Mouse (Mus musculus): Measurements from ENCODE around the gene Kcnj11. TPM values are rescaled to one million over a fixed set of nuclear protein-coding genes. Genes with fewer than 3 reads are reported as not detected.
A peak's percentile ranks its signal among the peaks of the same experiment; 100 is the strongest.

The Kcnj11 gene
- 10 to 100 TPM; 31.8 to 31.9 TPM for total RNA-seq (2021)

GRCm38 (mm10) chr7:46100563-46100962 is at the start of gene Kcnj11:
Gene Kcnj11, minus strand, starts transcription at chr7:46100764.
- peak; percentile 73 to 89 for DNase-seq (ENCODE audit: extremely low spot score in 1 of 2, low spot score in 1 of 2)

- no peak for DNase-seq (ENCODE audit: extremely low spot score in 1 of 2, low spot score in 1 of 2)
Measured at GRCm38 (mm10) chr7:46147417-46147816, 46.9 kb upstream of the Kcnj11 start.

- no peak for DNase-seq (ENCODE audit: extremely low spot score in 1 of 2, low spot score in 1 of 2)
Measured at GRCm38 (mm10) chr7:46146675-46147308, 46.2 kb upstream of the Kcnj11 start.

- no peak for DNase-seq (ENCODE audit: extremely low spot score in 1 of 2, low spot score in 1 of 2)
Measured at GRCm38 (mm10) chr7:46144061-46144460, 43.5 kb upstream of the Kcnj11 start.

GRCm38 (mm10) chr7:46138329-46138930 is 37.9 kb upstream of the Kcnj11 start:
- no peak for DNase-seq (ENCODE audit: extremely low spot score in 1 of 2, low spot score in 1 of 2)

GRCm38 (mm10) chr7:46133858-46134257 is 33.3 kb upstream of the Kcnj11 start:
- DNase-seq (ENCODE audit: extremely low spot score in 1 of 2, low spot score in 1 of 2) = no peak

- DNase-seq (ENCODE audit: extremely low spot score in 1 of 2, low spot score in 1 of 2) = no peak
Measured at GRCm38 (mm10) chr7:46132229-46132628, 31.7 kb upstream of the Kcnj11 start.

GRCm38 (mm10) chr7:46131806-46132205 is 31.2 kb upstream of the Kcnj11 start:
- DNase-seq (ENCODE audit: extremely low spot score in 1 of 2, low spot score in 1 of 2) = peak in 1 of 2 experiments; percentile 32

- DNase-seq (ENCODE audit: extremely low spot score in 1 of 2, low spot score in 1 of 2) = peak in 1 of 2 experiments; percentile 21
Measured at GRCm38 (mm10) chr7:46131266-46131665, 30.7 kb upstream of the Kcnj11 start.

GRCm38 (mm10) chr7:46130723-46131122 is 30.2 kb upstream of the Kcnj11 start:
- DNase-seq (ENCODE audit: extremely low spot score in 1 of 2, low spot score in 1 of 2) = no peak

GRCm38 (mm10) chr7:46129463-46130179 is 29.1 kb upstream of the Kcnj11 start:
- DNase-seq (ENCODE audit: extremely low spot score in 1 of 2, low spot score in 1 of 2) = no peak

- no peak for DNase-seq (ENCODE audit: extremely low spot score in 1 of 2, low spot score in 1 of 2)
Measured at GRCm38 (mm10) chr7:46128196-46128595, 27.6 kb upstream of the Kcnj11 start.

GRCm38 (mm10) chr7:46125340-46125739 is 24.8 kb upstream of the Kcnj11 start:
- DNase-seq (ENCODE audit: extremely low spot score in 1 of 2, low spot score in 1 of 2) = no peak

- DNase-seq (ENCODE audit: extremely low spot score in 1 of 2, low spot score in 1 of 2) = no peak
Measured at GRCm38 (mm10) chr7:46124460-46124859, 23.9 kb upstream of the Kcnj11 start.

- no peak for DNase-seq (ENCODE audit: extremely low spot score in 1 of 2, low spot score in 1 of 2)
Measured at GRCm38 (mm10) chr7:46122964-46123363, 22.4 kb upstream of the Kcnj11 start.

GRCm38 (mm10) chr7:46117035-46117434 is 16.5 kb upstream of the Kcnj11 start:
- DNase-seq (ENCODE audit: extremely low spot score in 1 of 2, low spot score in 1 of 2) = no peak

- no peak for DNase-seq (ENCODE audit: extremely low spot score in 1 of 2, low spot score in 1 of 2)
Measured at GRCm38 (mm10) chr7:46116118-46116581, 15.6 kb upstream of the Kcnj11 start.

GRCm38 (mm10) chr7:46113435-46113834 is 12.9 kb upstream of the Kcnj11 start:
- no peak for DNase-seq (ENCODE audit: extremely low spot score in 1 of 2, low spot score in 1 of 2)

- DNase-seq (ENCODE audit: extremely low spot score in 1 of 2, low spot score in 1 of 2) = no peak
Measured at GRCm38 (mm10) chr7:46111938-46112337, 11.4 kb upstream of the Kcnj11 start.

GRCm38 (mm10) chr7:46111212-46111817 is 10.8 kb upstream of the Kcnj11 start:
- no peak for DNase-seq (ENCODE audit: extremely low spot score in 1 of 2, low spot score in 1 of 2)

GRCm38 (mm10) chr7:46110079-46110478 is 9.5 kb upstream of the Kcnj11 start:
- no peak for DNase-seq (ENCODE audit: extremely low spot score in 1 of 2, low spot score in 1 of 2)
